Comparison of ENCODE assay signal across 8 mouse cellular contexts in the genomic region with DNA sequence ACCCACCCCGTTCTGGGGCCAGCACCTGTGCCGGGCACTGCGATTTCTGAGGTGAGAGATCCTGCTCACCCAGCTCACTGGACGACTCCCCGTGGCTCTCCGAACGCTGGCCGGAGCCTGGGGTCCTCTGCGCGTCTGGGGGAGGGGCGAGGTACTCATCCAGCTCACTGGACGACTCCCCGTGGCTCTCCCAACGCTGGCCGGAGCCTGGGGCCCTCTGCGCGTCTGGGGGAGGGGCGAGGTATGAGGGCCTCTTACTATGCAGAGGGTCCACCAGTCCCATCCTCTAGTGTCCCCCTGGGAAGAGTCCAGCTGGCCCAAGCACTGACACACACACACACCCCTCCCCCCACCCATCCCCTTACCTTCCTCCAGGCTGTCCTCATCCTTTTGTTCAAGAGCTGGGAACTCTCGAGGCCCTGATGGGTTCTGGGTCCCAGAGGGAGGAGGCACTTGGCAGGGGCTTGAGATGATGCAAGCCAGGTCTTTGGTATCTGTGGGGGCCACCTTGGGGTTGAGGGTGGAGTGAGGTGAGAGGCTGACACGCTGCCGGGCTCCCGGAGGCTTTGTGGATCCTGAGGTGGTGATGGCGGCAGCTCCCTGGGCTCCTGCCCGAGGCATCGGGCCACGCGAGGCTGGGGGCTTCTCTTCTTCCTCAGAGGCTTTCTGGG. TPM values are rescaled to one million over a fixed set of nuclear protein-coding genes. Genes with fewer than 3 reads are reported as not detected.
DNase-seq lines count a peak whose midpoint lies in the region; ATAC-seq and TF ChIP-seq lines count a peak whose summit lies in the region.
"Had no signal": no experiment of that assay in that cellular context is flagged by ENCODE, and none has a peak within 500 bp of the region (broad histone marks: within the 10 kb centered on the region; RNA-seq: fewer than 3 reads in every experiment).

No protein-coding gene starts in this region.

- peaks cover 4% of the 10 kb centered on the region for H3K4me1 ChIP-seq in embryonic facial prominence, embryonic 11.5 days (ENCODE audit: control insufficient read depth, insufficient read depth, low read length)
- H3K4me1 ChIP-seq in hindbrain, postnatal 0 days (ENCODE audit: insufficient read depth, low read length), result peaks cover 23% of the 10 kb centered on the region
- peaks cover 67% of the 10 kb centered on the region for H3K4me1 ChIP-seq in neural tube, embryonic 13.5 days (replicated peaks)

- WGBS in embryonic facial prominence, embryonic 11.5 days, result 13% methylated on average over 27 of the region's 27 CpGs
- WGBS in hindbrain, postnatal 0 days, result 10% methylated on average over 24 of the region's 27 CpGs
- WGBS in neural tube, embryonic 13.5 days, result 11% methylated on average over 27 of the region's 27 CpGs

- peak; percentile 37 for DNase-seq in left cerebral cortex, postnatal 4 days
- no peak for DNase-seq in left cerebral cortex, adult 9 months (ENCODE audit: low spot score in 2 of 2)
- peak; percentile 8 for DNase-seq in embryonic facial prominence, embryonic 11.5 days (ENCODE audit: low spot score)
- DNase-seq in hindbrain, postnatal 0 days (ENCODE audit: low spot score), result no peak
- no peak for DNase-seq in layer of hippocampus, postnatal 36 days
- no peak for DNase-seq in gastrocnemius, postnatal 14 days

- H3K27ac ChIP-seq in embryonic facial prominence, embryonic 11.5 days (replicated peaks; ENCODE audit: low read depth, low read length), result no peak overlapping the region; the same call in 1 of the 2 replicates
- H3K27ac ChIP-seq in hindbrain, postnatal 0 days, result peak overlapping the region; percentile 66
- H3K27ac ChIP-seq in neural tube, embryonic 13.5 days (replicated peaks), result peak overlapping the region; percentile 84
- H3K27ac ChIP-seq: heart, embryonic 15.5 days had no signal

- no peak for TF ChIP-seq CTCF in hindbrain, postnatal 0 days (IDR thresholded peaks at IDR 0.05; ENCODE audit: low read depth)

- peaks cover 9% of the 10 kb centered on the region for H3K36me3 ChIP-seq in embryonic facial prominence, embryonic 11.5 days (replicated peaks; ENCODE audit: control insufficient read depth, insufficient read depth, low read depth, low read length)
- peaks cover 18% of the 10 kb centered on the region; the same call in 1 of the 2 replicates for H3K36me3 ChIP-seq in hindbrain, postnatal 0 days (ENCODE audit: insufficient read depth, low read length)
- peaks cover 75% of the 10 kb centered on the region for H3K36me3 ChIP-seq in neural tube, embryonic 13.5 days

- peaks cover 3% of the 10 kb centered on the region for H3K27me3 ChIP-seq in embryonic facial prominence, embryonic 11.5 days (ENCODE audit: control insufficient read depth, insufficient read depth, low read length)
- no peaks in the 10 kb centered on the region for H3K27me3 ChIP-seq in hindbrain, postnatal 0 days (ENCODE audit: insufficient read depth, low read length)
- H3K27me3 ChIP-seq in neural tube, embryonic 13.5 days, result no peaks in the 10 kb centered on the region

- peak overlapping the region; percentile 37; the same call in 1 of the 2 replicates for H3K9ac ChIP-seq in embryonic facial prominence, embryonic 11.5 days (replicated peaks; ENCODE audit: low read length)
- peak overlapping the region; percentile 33 for H3K9ac ChIP-seq in hindbrain, postnatal 0 days (replicated peaks; ENCODE audit: low read length)
- peak overlapping the region; percentile 72 for H3K9ac ChIP-seq in neural tube, embryonic 13.5 days
- H3K9ac ChIP-seq: heart, embryonic 15.5 days had no signal

- peak; percentile 41; the same call in 1 of the 2 replicates for ATAC-seq in embryonic facial prominence, embryonic 11.5 days (replicated peaks; ENCODE audit: insufficient number of reproducible peaks, low FRiP score, low TSS enrichment, low read depth)
- ATAC-seq in hindbrain, postnatal 0 days, result peak; percentile 8; the same call in 1 of the 2 replicates
- peak; percentile 24 for ATAC-seq in neural tube, embryonic 13.5 days (ENCODE audit: low read depth)

- H3K4me2 ChIP-seq in embryonic facial prominence, embryonic 11.5 days (ENCODE audit: low read depth, low read length), result no peak overlapping the region; the same call in 1 of the 2 replicates
- peak overlapping the region; percentile 36 for H3K4me2 ChIP-seq in hindbrain, postnatal 0 days (ENCODE audit: low read depth, low read length)
- H3K4me2 ChIP-seq in neural tube, embryonic 13.5 days, result peak overlapping the region; percentile 57
- H3K4me2 ChIP-seq: heart, embryonic 15.5 days had no signal

- intact Hi-C loops in left cerebral cortex, postnatal 4 days (cut with DNase I), result no loop called here
- intact Hi-C loops in gastrocnemius, postnatal 14 days (cut with DNase I; ENCODE audit: low total_unique reads), result no loop called here

- no peak overlapping the region for H3K4me3 ChIP-seq in embryonic facial prominence, embryonic 11.5 days (ENCODE audit: low read depth, low read length)
- no peak overlapping the region for H3K4me3 ChIP-seq in hindbrain, postnatal 0 days (ENCODE audit: low read length)
- peak overlapping the region; percentile 26 for H3K4me3 ChIP-seq in neural tube, embryonic 13.5 days
- H3K4me3 ChIP-seq: heart, embryonic 15.5 days had no signal

- no peaks in the 10 kb centered on the region for H3K9me3 ChIP-seq in embryonic facial prominence, embryonic 11.5 days (replicated peaks; ENCODE audit: control insufficient read depth, low read length)
- no peaks in the 10 kb centered on the region for H3K9me3 ChIP-seq in hindbrain, postnatal 0 days (ENCODE audit: low read length)
- H3K9me3 ChIP-seq in neural tube, embryonic 13.5 days, result no peaks in the 10 kb centered on the region
- H3K9me3 ChIP-seq: heart, embryonic 15.5 days had no signal

RNA-seq across cellular contexts. Expression of a gene that starts 6.7 kb away (rescaled TPM):
- total RNA-seq in left cerebral cortex, postnatal 4 days (2021), result 10 to 100 TPM; 94.4 to 99.0 TPM
- 9.2 and 9.9 TPM in 2 replicates for polyA plus RNA-seq in embryonic facial prominence, embryonic 11.5 days (2014; fragmentation: Nextera tagmentation; extraction: Ambion mirVana)
- 84.0 and 84.9 TPM in 2 replicates for total RNA-seq in hindbrain, postnatal 0 days (2014; rRNA removed)
- polyA plus RNA-seq in hindbrain, postnatal 0 days (2015; fragmentation: Nextera tagmentation; extraction: Ambion mirVana), result 54.7 and 56.7 TPM in 2 replicates
- polyA plus RNA-seq in neural tube, embryonic 13.5 days (2015; fragmentation: Nextera tagmentation; extraction: Ambion mirVana), result 103 and 110 TPM in 2 replicates
- total RNA-seq in layer of hippocampus, postnatal 36 days (2021), result 10 to 100 TPM; 39.0 to 48.5 TPM
- total RNA-seq in gastrocnemius, postnatal 14 days (2021), result under 1 TPM; 0.18 to 0.82 TPM

RNA-seq across cellular contexts. Expression of a gene that starts 26.7 kb away (rescaled TPM):
- 10 to 100 TPM; 50.5 to 52.2 TPM for total RNA-seq in left cerebral cortex, postnatal 4 days (2021)
- polyA plus RNA-seq in embryonic facial prominence, embryonic 11.5 days (2014; fragmentation: Nextera tagmentation; extraction: Ambion mirVana), result 33.0 and 33.5 TPM in 2 replicates
- 44.0 and 53.5 TPM in 2 replicates for total RNA-seq in hindbrain, postnatal 0 days (2014; rRNA removed)
- 31.3 and 34.7 TPM in 2 replicates for polyA plus RNA-seq in hindbrain, postnatal 0 days (2015; fragmentation: Nextera tagmentation; extraction: Ambion mirVana)
- polyA plus RNA-seq in neural tube, embryonic 13.5 days (2015; fragmentation: Nextera tagmentation; extraction: Ambion mirVana), result 29.9 and 31.7 TPM in 2 replicates
- 10 to 100 TPM; 40.4 to 47.9 TPM for total RNA-seq in layer of hippocampus, postnatal 36 days (2021)
- total RNA-seq in gastrocnemius, postnatal 14 days (2021), result 10 to 100 TPM; 63.5 to 64.6 TPM

RNA-seq across cellular contexts. Expression of a gene that starts 39.3 kb away (rescaled TPM):
- not detected for total RNA-seq in left cerebral cortex, postnatal 4 days (2021)
- not detected in 2 replicates for polyA plus RNA-seq in embryonic facial prominence, embryonic 11.5 days (2014; fragmentation: Nextera tagmentation; extraction: Ambion mirVana)
- total RNA-seq in hindbrain, postnatal 0 days (2014; rRNA removed), result not detected in 2 replicates
- not detected in 2 replicates for polyA plus RNA-seq in hindbrain, postnatal 0 days (2015; fragmentation: Nextera tagmentation; extraction: Ambion mirVana)
- polyA plus RNA-seq in neural tube, embryonic 13.5 days (2015; fragmentation: Nextera tagmentation; extraction: Ambion mirVana), result not detected in 2 replicates
- total RNA-seq in layer of hippocampus, postnatal 36 days (2021), result not detected
- total RNA-seq in gastrocnemius, postnatal 14 days (2021), result not detected
- polyA plus RNA-seq: heart, embryonic 15.5 days had no signal

RNA-seq across cellular contexts. Expression of a gene that starts 52.5 kb away (rescaled TPM):
- 10 to 100 TPM; 55.6 to 58.9 TPM for total RNA-seq in left cerebral cortex, postnatal 4 days (2021)
- 81.6 and 90.7 TPM in 2 replicates for polyA plus RNA-seq in embryonic facial prominence, embryonic 11.5 days (2014; fragmentation: Nextera tagmentation; extraction: Ambion mirVana)
- 62.8 and 77.5 TPM in 2 replicates for total RNA-seq in hindbrain, postnatal 0 days (2014; rRNA removed)
- 74.1 and 80.2 TPM in 2 replicates for polyA plus RNA-seq in hindbrain, postnatal 0 days (2015; fragmentation: Nextera tagmentation; extraction: Ambion mirVana)
- 95.1 and 99.8 TPM in 2 replicates for polyA plus RNA-seq in neural tube, embryonic 13.5 days (2015; fragmentation: Nextera tagmentation; extraction: Ambion mirVana)
- total RNA-seq in layer of hippocampus, postnatal 36 days (2021), result 10 to 100 TPM; 52.1 to 53.4 TPM
- 10 to 100 TPM; 20.8 to 21.6 TPM for total RNA-seq in gastrocnemius, postnatal 14 days (2021)

RNA-seq across cellular contexts. Expression of a gene that starts 59.2 kb away (rescaled TPM):
- total RNA-seq in left cerebral cortex, postnatal 4 days (2021), result 10 to 100 TPM; 16.6 to 20.8 TPM
- polyA plus RNA-seq in embryonic facial prominence, embryonic 11.5 days (2014; fragmentation: Nextera tagmentation; extraction: Ambion mirVana), result 4.9 and 5.6 TPM in 2 replicates
- total RNA-seq in hindbrain, postnatal 0 days (2014; rRNA removed), result 27.7 and 29.3 TPM in 2 replicates
- 23.9 and 24.2 TPM in 2 replicates for polyA plus RNA-seq in hindbrain, postnatal 0 days (2015; fragmentation: Nextera tagmentation; extraction: Ambion mirVana)
- 23.8 and 25.7 TPM in 2 replicates for polyA plus RNA-seq in neural tube, embryonic 13.5 days (2015; fragmentation: Nextera tagmentation; extraction: Ambion mirVana)
- total RNA-seq in layer of hippocampus, postnatal 36 days (2021), result 1 to 10 TPM; 4.8 to 4.9 TPM
- under 1 TPM; 0.38 to 0.68 TPM for total RNA-seq in gastrocnemius, postnatal 14 days (2021)

Comparison
In these comparisons a context has a peak if more than half of its experiments do, and no peak if none do; other contexts are left out.
1. DNase-seq: peak in left cerebral cortex, postnatal 4 days (single experiment) and embryonic facial prominence, embryonic 11.5 days (single experiment); none in left cerebral cortex, adult 9 months (0 of 2), hindbrain, postnatal 0 days (single experiment), layer of hippocampus, postnatal 36 days (0 of 2) and gastrocnemius, postnatal 14 days (single experiment).
2. RNA of a gene that starts 6.7 kb away (total RNA-seq): 94.4 to 99.0 TPM in left cerebral cortex, postnatal 4 days, 84.0 to 84.9 TPM in hindbrain, postnatal 0 days and 39.0 to 48.5 TPM in layer of hippocampus, postnatal 36 days; 0.18 to 0.82 TPM in gastrocnemius, postnatal 14 days; every median in the first group is over 10 times any median in the second.
3. Peak in every context shown above with its lines, with median percentiles within 50 percentile points of each other: ATAC-seq and H3K9ac ChIP-seq.